Mouse (Mus musculus) heart, postnatal 4 days (tissue): ENCODE results near the gene Vrk3. TPM values are rescaled to one million over a fixed set of nuclear protein-coding genes. Genes with fewer than 3 reads are reported as not detected.

Source experiments
- DNase-seq: peaks from one replicate; pipeline ENCODE4 v3.0.0; 2021
- total RNA-seq, 2 experiments: library from RNA; stranded (reverse); gene quantifications; 2 replicates each; pipeline ENCODE4 v1.2.3; 2021

Vrk3 gene
- total RNA-seq, 2 experiments from 2014 or later: 28.4 to 28.9 TPM

DNA sequence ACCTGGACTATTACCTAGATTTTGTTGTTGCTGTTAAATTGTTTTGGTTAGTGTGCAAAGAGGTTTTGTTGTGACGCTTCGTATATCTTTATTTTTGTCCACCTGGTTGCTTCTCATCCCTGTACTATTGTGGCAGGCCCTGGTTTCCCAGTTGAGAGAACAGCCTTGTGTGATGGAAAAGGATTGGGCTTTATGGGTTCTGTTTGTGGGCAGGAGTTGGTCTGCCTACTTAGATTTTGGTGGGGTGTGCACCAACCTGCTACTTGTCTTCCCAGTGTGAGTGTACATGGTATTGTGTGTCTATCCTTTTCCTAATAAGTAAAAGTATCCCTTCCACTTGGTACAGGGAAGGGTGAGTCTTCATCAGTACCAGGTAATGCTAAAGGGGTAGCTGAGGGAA lies 71.2 kb downstream of the Vrk3 start:
- DNase-seq: peak; percentile 3

DNA sequence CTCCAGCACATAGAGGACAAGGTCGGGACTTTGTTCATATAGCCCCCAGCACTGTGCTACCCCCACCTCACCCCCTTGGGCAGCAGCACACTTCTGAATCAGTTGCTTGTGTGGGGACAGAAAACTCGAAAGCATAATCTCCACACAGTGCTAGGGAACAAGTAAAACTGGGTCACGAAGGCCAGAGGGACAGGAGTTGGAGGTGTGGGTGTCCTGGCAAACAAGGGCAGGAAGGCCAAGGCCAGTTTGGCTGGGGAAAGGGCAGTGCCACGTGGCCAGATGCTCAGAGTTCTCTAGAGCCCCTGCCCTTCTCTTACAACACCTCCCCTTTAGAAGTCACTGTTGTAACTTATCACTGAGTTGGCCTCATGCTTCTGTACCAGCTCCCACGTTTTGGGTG lies 71.7 kb downstream of the Vrk3 start:
- peak; percentile 7 for DNase-seq

DNA sequence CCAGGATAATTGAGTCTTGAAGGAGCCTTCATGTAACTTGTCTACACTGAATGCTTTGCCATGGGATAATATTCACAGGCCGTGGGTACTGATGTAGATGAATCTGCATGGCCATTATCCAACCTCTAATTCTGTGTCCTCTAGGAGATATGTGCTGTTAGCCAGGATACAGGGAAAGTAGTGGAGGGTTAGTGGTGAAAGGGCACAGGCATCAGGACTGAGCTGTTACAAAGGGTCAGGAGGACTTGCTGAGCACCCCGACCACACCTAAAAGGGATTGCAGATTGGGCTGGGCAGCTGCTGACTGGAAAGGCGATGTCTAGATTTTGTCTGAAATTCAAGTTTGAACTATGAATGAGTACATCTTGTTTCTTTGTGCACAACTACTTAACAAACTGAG lies 72.3 kb downstream of the Vrk3 start:
- peak; percentile 2 for DNase-seq

DNA sequence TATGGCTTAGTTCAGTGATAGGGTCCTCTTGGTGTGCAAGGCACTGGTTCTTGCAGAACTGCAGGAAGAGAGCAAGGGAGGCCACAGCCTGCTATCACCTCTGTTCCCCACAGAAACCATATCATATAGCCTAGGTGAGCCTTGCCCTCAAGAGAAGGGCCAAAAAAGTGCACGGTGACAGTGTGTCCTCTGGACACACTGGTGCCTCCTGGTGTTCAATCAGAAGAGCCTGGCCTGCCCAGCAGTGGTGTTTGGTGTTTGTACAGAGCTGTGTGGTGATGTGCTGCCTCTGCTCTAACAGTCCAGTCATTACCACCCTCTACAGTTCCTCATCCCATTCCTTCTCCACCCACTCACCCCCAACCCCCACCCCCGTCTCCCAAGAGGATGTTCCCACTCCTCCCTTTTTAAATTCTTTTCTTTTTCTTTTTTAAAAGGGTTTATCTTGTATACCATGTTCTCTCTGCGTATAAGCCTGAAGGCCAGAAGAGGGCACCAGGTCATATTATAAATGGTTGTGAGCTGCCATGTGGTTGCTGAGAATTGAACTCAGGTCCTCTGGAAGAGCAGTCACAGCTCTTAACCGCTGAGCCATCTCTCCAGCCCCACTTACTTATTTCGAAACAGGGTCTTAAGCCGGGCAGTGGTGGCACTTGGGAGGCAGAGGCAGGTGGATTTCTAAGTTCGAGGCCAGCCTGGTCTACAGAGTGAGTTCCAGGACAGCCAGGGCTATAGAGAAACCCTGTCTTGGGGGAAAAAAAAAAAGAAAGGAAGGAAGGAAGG lies 73.6 kb downstream of the Vrk3 start:
- peak; percentile 3 for DNase-seq

DNA sequence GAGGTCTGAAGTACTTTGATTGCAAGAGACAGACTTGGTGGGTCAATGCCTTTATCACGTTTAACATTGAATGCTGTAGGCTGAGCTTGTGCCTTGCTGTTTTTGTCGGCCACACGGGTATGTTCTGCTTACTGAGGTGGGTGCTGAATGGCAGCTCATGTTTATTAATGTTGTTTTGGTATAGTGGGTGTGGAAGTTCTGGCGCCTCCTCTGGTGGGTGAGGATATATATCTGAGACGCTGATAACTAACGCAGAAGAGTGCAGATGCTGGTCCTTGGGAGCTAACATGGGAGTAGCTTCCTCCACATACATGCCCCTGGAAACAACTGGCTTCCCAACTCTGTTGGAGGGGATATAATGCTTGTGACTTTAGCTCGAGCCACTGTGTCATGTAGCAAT lies 75.2 kb downstream of the Vrk3 start:
- peak; percentile 6 for DNase-seq

DNA sequence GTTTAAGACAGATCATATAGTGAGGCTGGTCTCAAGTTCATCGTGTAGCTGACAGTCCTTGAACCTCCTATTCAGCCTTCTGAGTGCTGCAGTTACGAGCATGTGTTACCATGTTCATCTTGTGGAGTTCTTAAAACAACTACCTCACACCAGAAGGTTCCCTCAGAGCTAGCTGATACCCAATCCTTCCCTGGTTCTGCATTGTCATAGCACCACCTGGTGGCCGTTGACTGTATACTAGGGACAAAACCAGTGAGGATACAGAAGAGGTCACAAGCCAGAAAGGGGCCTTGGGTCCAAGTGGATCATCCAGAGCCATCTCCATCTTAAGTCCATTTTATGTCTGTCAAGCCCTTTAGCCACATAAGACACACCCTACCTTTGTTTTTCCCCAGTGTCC lies 76.7 kb downstream of the Vrk3 start:
- peak; percentile 87 for DNase-seq

DNA sequence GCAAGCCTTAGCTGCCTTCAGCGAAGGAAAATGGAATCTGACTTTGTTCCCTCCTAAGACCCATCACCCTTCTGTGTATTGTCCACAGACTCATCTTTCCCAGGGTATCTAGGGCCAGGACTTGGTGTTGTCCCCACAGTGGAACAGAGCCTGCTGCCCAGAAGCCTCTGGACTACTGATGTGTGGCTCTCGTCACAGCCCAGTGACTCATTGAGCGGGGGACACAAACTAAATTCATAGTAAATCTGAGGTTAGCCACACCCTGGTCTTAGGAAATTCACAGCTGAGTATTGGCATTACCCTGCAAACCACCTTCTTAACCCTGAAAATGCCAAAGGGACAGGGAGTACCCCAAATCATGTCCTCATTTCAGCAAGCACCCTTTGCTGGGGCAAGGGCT lies 78.6 kb downstream of the Vrk3 start:
- no peak for DNase-seq

Other genes with a start within 250 kb of the Vrk3 start
- gene Mybpc2, start 223.8 kb upstream of the Vrk3 start, total RNA-seq: 10 to 100 TPM; 15.3 to 15.8 TPM
- under 1 TPM; 0.43 to 0.76 TPM for gene Spib, start 216.3 kb upstream of the Vrk3 start, total RNA-seq
- 10 to 100 TPM; 42.4 to 46.5 TPM for gene Pold1, start 199.6 kb upstream of the Vrk3 start, total RNA-seq
- 10 to 100 TPM; 45.5 to 47.2 TPM for gene Nr1h2, start 194.5 kb upstream of the Vrk3 start, total RNA-seq
- under 1 TPM; 0.50 to 0.59 TPM for gene Napsa, start 176.0 kb upstream of the Vrk3 start, total RNA-seq
- under 1 TPM; 0.38 to 0.43 TPM for gene Kcnc3, start 157.7 kb upstream of the Vrk3 start, total RNA-seq
- gene Myh14, start 77.6 kb upstream of the Vrk3 start, total RNA-seq: 10 to 100 TPM; 11.8 to 14.3 TPM
- gene Izumo2, start 39.7 kb upstream of the Vrk3 start, total RNA-seq: not detected
- under 1 TPM; 0.19 to 0.20 TPM for gene Zfp473, start 2.6 kb downstream of the Vrk3 start, total RNA-seq
- 10 to 100 TPM; 69.3 to 69.9 TPM for gene Nup62, start 67.7 kb downstream of the Vrk3 start, total RNA-seq
- gene Il4i1, start 68.0 kb downstream of the Vrk3 start, total RNA-seq: 1 to 10 TPM; 1.4 to 2.0 TPM
- gene Atf5, start 68.2 kb downstream of the Vrk3 start, total RNA-seq: 10 to 100 TPM; 34.9 to 37.2 TPM
- gene Akt1s1, start 100.6 kb downstream of the Vrk3 start, total RNA-seq: 10 to 100 TPM; 70.6 to 82.6 TPM
- 10 to 100 TPM; 33.0 to 38.0 TPM for gene Tbc1d17, start 100.7 kb downstream of the Vrk3 start, total RNA-seq
- gene Pnkp, start 108.7 kb downstream of the Vrk3 start, total RNA-seq: 10 to 100 TPM; 19.6 to 19.9 TPM
- gene Ptov1, start 121.4 kb downstream of the Vrk3 start, total RNA-seq: 100 to 1,000 TPM; 237 to 248 TPM
- gene Med25, start 144.3 kb downstream of the Vrk3 start, total RNA-seq: 10 to 100 TPM; 74.6 to 76.3 TPM
- 10 to 100 TPM; 10.7 to 10.8 TPM for gene Fuz, start 147.7 kb downstream of the Vrk3 start, total RNA-seq
- gene Ap2a1, start 181.1 kb downstream of the Vrk3 start, total RNA-seq: 10 to 100 TPM; 96.9 to 99.4 TPM
- not detected for gene Tsks, start 194.8 kb downstream of the Vrk3 start, total RNA-seq
- gene Cpt1c, start 226.4 kb downstream of the Vrk3 start, total RNA-seq: 1 to 10 TPM; 4.4 to 5.1 TPM
- 100 to 1,000 TPM; 306 to 324 TPM for gene Prmt1, start 238.2 kb downstream of the Vrk3 start, total RNA-seq
- gene Irf3, start 249.2 kb downstream of the Vrk3 start, total RNA-seq: 10 to 100 TPM; 42.0 to 43.0 TPM